Mouse (Mus musculus): ENCODE data around the gene Pnkp.

Gene Pnkp

DNA sequence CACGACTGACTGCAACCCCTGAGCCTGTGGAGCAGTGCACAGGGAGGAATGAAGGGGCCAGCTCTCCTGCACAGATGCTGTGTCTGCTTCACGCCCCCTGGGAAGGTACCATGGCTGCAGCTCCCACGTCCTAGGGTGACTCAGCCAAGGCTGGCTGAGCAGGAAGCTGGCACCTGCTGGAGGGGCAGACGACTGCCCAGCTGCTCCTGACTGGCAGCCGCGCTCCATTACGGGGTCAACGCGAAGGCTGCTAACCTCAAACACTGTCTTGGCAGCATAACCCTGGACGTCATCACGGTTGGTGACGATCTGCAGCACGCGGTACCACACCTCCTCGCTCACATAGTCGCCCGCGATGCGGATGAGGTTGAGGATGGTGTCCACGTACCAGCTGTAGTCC is 48.5 kb downstream of the Pnkp start:
- DNase-seq (ENCODE audit: low read depth, low spot score) = no peak

DNA sequence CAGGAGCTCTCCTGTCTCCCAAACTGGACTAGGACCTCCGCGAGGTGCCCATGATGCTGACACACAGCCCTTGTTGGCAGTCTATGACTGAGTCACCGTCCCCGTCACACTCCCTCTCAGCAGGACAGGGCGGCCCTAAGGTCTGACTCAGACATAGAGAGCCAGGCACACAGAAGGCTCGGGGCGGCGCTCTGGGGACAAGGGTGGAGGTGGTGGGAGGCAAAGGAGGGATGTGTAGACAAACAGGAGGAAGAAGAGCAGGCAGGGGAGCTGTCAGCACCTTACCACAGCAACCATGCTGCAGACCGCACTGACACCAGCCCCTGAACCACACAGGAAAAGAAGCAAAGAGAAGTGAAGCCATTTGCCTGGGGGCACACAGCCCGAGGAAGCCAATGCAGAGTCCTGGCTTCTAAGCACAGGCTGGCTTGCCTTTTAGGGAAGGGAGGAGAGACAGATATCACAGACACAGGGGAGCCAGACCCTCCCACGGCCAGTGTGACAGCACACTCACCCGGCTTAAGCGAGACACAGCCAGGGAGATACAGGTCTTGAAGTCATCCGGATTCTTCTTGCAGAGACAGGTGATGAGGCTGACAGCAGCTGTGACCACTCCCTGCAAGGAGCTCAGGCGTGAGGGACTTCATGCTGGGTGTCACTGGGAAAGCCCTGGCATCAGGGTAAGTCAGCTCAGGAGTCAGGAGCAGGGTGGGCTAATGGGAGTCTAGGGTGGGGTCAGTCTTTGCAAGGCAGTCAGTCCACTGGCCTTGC is 52.0 kb downstream of the Pnkp start:
- DNase-seq (ENCODE audit: low read depth, low spot score) = no peak
